In genomic region chr7:34388445-34389276, GRCm38 (mm10) we compare ENCODE assay signal across 8 mouse cellular contexts. TPM values are rescaled to one million over a fixed set of nuclear protein-coding genes. Genes with fewer than 3 reads are reported as not detected.
DNase-seq lines count a peak whose midpoint lies in the region; ATAC-seq and TF ChIP-seq lines count a peak whose summit lies in the region.

No protein-coding gene starts in this region.

- peak overlapping the region; percentile 99 for H3K27ac ChIP-seq in forebrain, embryonic 16.5 days (ENCODE audit: low read length)

- no peaks in the 10 kb centered on the region for H3K9me3 ChIP-seq in G1E (replicated peaks)
- no peaks in the 10 kb centered on the region for H3K9me3 ChIP-seq in forebrain, embryonic 16.5 days (ENCODE audit: control insufficient read depth, low read length)

- under 1% methylated on average over 61 of the region's 64 CpGs for WGBS in forebrain, embryonic 16.5 days

- peaks cover 28% of the 10 kb centered on the region for H3K36me3 ChIP-seq in G1E (replicated peaks)
- no peaks in the 10 kb centered on the region for H3K36me3 ChIP-seq in forebrain, embryonic 16.5 days (ENCODE audit: control insufficient read depth, insufficient read depth)

- peak overlapping the region; percentile 90 for H3K4me2 ChIP-seq in forebrain, embryonic 16.5 days (ENCODE audit: low read length)

- no peaks in the 10 kb centered on the region for H3K27me3 ChIP-seq in G1E (ENCODE audit: insufficient read depth, low read length)
- no peaks in the 10 kb centered on the region for H3K27me3 ChIP-seq in forebrain, embryonic 16.5 days (replicated peaks; ENCODE audit: control insufficient read depth, insufficient read depth, low read length)

- TF ChIP-seq CTCF in G1E (IDR thresholded peaks at IDR 0.05; ENCODE audit: low read depth, low read length) = no peak

- ATAC-seq in G1E (ENCODE audit: extremely low read depth, insufficient number of reproducible peaks, low FRiP score, poor library complexity, severe bottlenecking) = no peak
- ATAC-seq in forebrain, embryonic 16.5 days = peak; percentile 60

- DNase-seq in G1E (ENCODE audit: low spot score) = peak; percentile 57
- DNase-seq in cerebellum, adult 11-12 months = peak; percentile 72
- peak; percentile 74 for DNase-seq in heart, postnatal 4 days
- DNase-seq in layer of hippocampus, adult 9-11 months = peak; percentile 62
- DNase-seq in lung, postnatal 25 days (ENCODE audit: low spot score) = peak; percentile 61
- peak; percentile 69 for DNase-seq in ovary, postnatal 36 days (ENCODE audit: low spot score)
- DNase-seq in thymus, postnatal 25 days = peak; percentile 77

- peak overlapping the region; percentile 94 for H3K4me3 ChIP-seq in G1E (ENCODE audit: low read depth, low read length)
- H3K4me3 ChIP-seq in forebrain, embryonic 16.5 days (replicated peaks; ENCODE audit: low read length) = peak overlapping the region; percentile 93

- peak overlapping the region; percentile 98 for H3K9ac ChIP-seq in forebrain, embryonic 16.5 days (replicated peaks; ENCODE audit: low read depth, low read length)

- peaks cover 30% of the 10 kb centered on the region for H3K4me1 ChIP-seq in G1E (ENCODE audit: insufficient read depth, low read depth, low read length)
- peaks cover 35% of the 10 kb centered on the region for H3K4me1 ChIP-seq in forebrain, embryonic 16.5 days (replicated peaks; ENCODE audit: control insufficient read depth, insufficient read depth, low read length)

RNA-seq across cellular contexts. Expression of gene Lsm14a, which starts 4.5 kb away (rescaled TPM):
- 105 and 124 TPM in 2 replicates for total RNA-seq in G1E (2014; fragmentation: Nextera tagmentation)
- total RNA-seq in G1E (2017) = 73.3 and 79.5 TPM in 2 replicates
- 42.7 and 52.3 TPM in 2 replicates for polyA plus RNA-seq in G1E (2012)
- 71.0 and 76.3 TPM in 2 replicates for polyA plus RNA-seq in forebrain, embryonic 16.5 days (2015; fragmentation: Nextera tagmentation; extraction: Ambion mirVana)
- 100 to 1,000 TPM; 102 to 103 TPM for total RNA-seq in heart, postnatal 4 days (2021)
